Mouse (Mus musculus) intestine, postnatal 0 days (tissue): ENCODE results near the gene Gzmm. TPM values are rescaled to one million over a fixed set of nuclear protein-coding genes. Genes with fewer than 3 reads are reported as not detected.

ENCODE experiments used
- ATAC-seq: fragments of 200-750 bp; cut with Nextera tagmentation; 2 replicates; pipeline ENCODE4 v1.8.0; 2017; ENCODE audit warnings: mild to moderate bottlenecking, moderate TSS enrichment, moderate library complexity
- H3K27ac ChIP-seq: fragments of 300-500 bp; sonication (generic); 2 replicates; pipeline ENCODE4 v1.5.1; 2014; ENCODE audit warnings: mild to moderate bottlenecking, low read depth, low read length, moderate library complexity
- H3K27me3 ChIP-seq: fragments of 300-500 bp; sonication (generic); replicated peaks from 2 replicates; pipeline ENCODE4 v1.6.1; 2014; ENCODE audit warnings: low read length, mixed read lengths; ENCODE audit not compliant: control insufficient read depth, insufficient read depth
- H3K36me3 ChIP-seq: fragments of 300-500 bp; sonication (generic); 2 replicates; pipeline ENCODE4 v1.6.1; 2014; ENCODE audit warnings: mild to moderate bottlenecking, moderate library complexity; ENCODE audit not compliant: control insufficient read depth, insufficient read depth
- H3K4me1 ChIP-seq: fragments of 300-500 bp; sonication (generic); replicated peaks from 2 replicates; pipeline ENCODE4 v1.6.1; 2014; ENCODE audit warnings: antibody characterized with exemption, low read length, mixed read lengths; ENCODE audit not compliant: control insufficient read depth, insufficient read depth
- H3K4me2 ChIP-seq: fragments of 300-500 bp; sonication (generic); replicated peaks from 2 replicates; pipeline ENCODE4 v1.6.1; 2014; ENCODE audit warnings: low read depth, mild to moderate bottlenecking, moderate library complexity
- H3K4me3 ChIP-seq: fragments of 300-500 bp; sonication (generic); 2 replicates; pipeline ENCODE4 v1.5.1; 2014; ENCODE audit warnings: low read depth, low read length
- H3K9ac ChIP-seq: fragments of 300-500 bp; sonication (generic); 2 replicates; pipeline ENCODE4 v1.6.1; 2014; ENCODE audit warnings: mild to moderate bottlenecking, low read depth, low read length
- H3K9me3 ChIP-seq: fragments of 300-500 bp; sonication (generic); 2 replicates; pipeline ENCODE4 v1.6.1; 2016; ENCODE audit warnings: mixed run types; ENCODE audit not compliant: control insufficient read depth
- CTCF ChIP-seq: sonication (generic); IDR thresholded peaks from 2 replicates; pipeline ENCODE4 v1.5.1; 2016; ENCODE audit warnings: low read depth, mild to moderate bottlenecking, control low read depth, antibody characterized with exemption, moderate library complexity
- WGBS: fragments of 180-500 bp; shearing (Covaris S2); extraction: QIAGEN DNeasy Blood & Tissue Kit; methylation state at CpG from one replicate; pipeline ENCODE4 v1.1.7; 2014; 5-methylcytosine and 5-hydroxymethylcytosine counted together
- polyA plus RNA-seq: library from polyadenylated mRNA; unstranded; fragments of >200 nt; fragmentation: Nextera tagmentation; extraction: Ambion mirVana; gene quantifications from 2 replicates; pipeline ENCODE4 v1.2.1, GENCODE M21; 2015

The Gzmm gene
- polyA plus RNA-seq, 1 experiment from 2014 or later: 0.26 TPM

- Histone ChIP-seq H3K4me2 (no peak overlapping the region), H3K9ac (no peak overlapping the region), H3K4me1 (peaks cover 7% of the 10 kb centered on the region; the same call in 1 of the 2 replicates), H3K36me3 (peaks cover 5% of the 10 kb centered on the region), H3K27me3 (no peaks in the 10 kb centered on the region), H3K4me3 (no peak overlapping the region), H3K27ac (no peak overlapping the region), H3K9me3 (no peaks in the 10 kb centered on the region)
- no peak for ATAC-seq
- 89% methylated on average over 3 of the region's 3 CpGs for WGBS
- TF ChIP-seq CTCF: no peak
Measured at GRCm38 (mm10) chr10:79673054-79673453, 15.8 kb upstream of the Gzmm start.

- Histone ChIP-seq H3K9ac (no peak overlapping the region), H3K27ac (no peak overlapping the region), H3K4me2 (no peak overlapping the region), H3K4me1 (0 out of 2 replicates have a peak, but pooled peaks cover under 1% of the 10 kb centered on the region), H3K4me3 (no peak overlapping the region), H3K36me3 (peaks cover 5% of the 10 kb centered on the region), H3K9me3 (no peaks in the 10 kb centered on the region), H3K27me3 (no peaks in the 10 kb centered on the region)
- TF ChIP-seq CTCF: no peak
- ATAC-seq: no peak
- 69% methylated on average over 43 of the region's 44 CpGs for WGBS
Measured at GRCm38 (mm10) chr10:79675346-79676035, 13.3 kb upstream of the Gzmm start.

- 20% methylated on average over 11 of the region's 11 CpGs for WGBS
- 0 out of 2 replicates have a peak overlapping the region, but pooled peaks have one; percentile 23 for H3K9ac ChIP-seq
Measured at GRCm38 (mm10) chr10:79680606-79681495, 8.0 kb upstream of the Gzmm start.

GRCm38 (mm10) chr10:79681591-79682245 lies 7.1 kb upstream of the Gzmm start, which contains the start of gene Cdc34:
Gene Cdc34, plus strand, starts transcription at chr10:79682195.
- Histone ChIP-seq H3K4me1 (no peaks in the 10 kb centered on the region; the same call in 1 of the 2 replicates), H3K27ac (peak within 1 kb of the TSS; percentile 76), H3K4me2 (peak within 1 kb of the TSS; percentile 86), H3K9ac (peak within 1 kb of the TSS; percentile 82), H3K36me3 (peaks cover 25% of the 10 kb centered on the region), H3K27me3 (no peaks in the 10 kb centered on the region), H3K4me3 (peak within 1 kb of the TSS; percentile 72), H3K9me3 (no peaks in the 10 kb centered on the region)
- TF ChIP-seq CTCF: peak; percentile 63
- ATAC-seq: peak; percentile 92
- WGBS: under 1% methylated on average over 57 of the region's 84 CpGs

More at GRCm38 (mm10) chr10:79680606-79681495, 8.0 kb upstream of the Gzmm start:
- TF ChIP-seq CTCF: no peak
- Histone ChIP-seq H3K9me3 (no peaks in the 10 kb centered on the region), H3K27ac (peak overlapping the region; percentile 17), H3K27me3 (no peaks in the 10 kb centered on the region), H3K4me1 (no peaks in the 10 kb centered on the region; the same call in 1 of the 2 replicates), H3K36me3 (peaks cover 20% of the 10 kb centered on the region), H3K4me3 (peak overlapping the region; percentile 72), H3K4me2 (peak overlapping the region; percentile 60)
- ATAC-seq: peak; percentile 15; the same call in 1 of the 2 replicates

- H3K4me2 ChIP-seq: peak overlapping the region; percentile 86
- H3K4me3 ChIP-seq: peak overlapping the region; percentile 72
- H3K9ac ChIP-seq: peak overlapping the region; percentile 82
- ATAC-seq: 0 out of 2 replicates have a peak, but pooled peaks have one; percentile 2
- H3K9me3 ChIP-seq: no peaks in the 10 kb centered on the region
- peak overlapping the region; percentile 76 for H3K27ac ChIP-seq
- 0% methylated on average over 10 of the region's 10 CpGs for WGBS
- H3K4me1 ChIP-seq: no peaks in the 10 kb centered on the region; the same call in 1 of the 2 replicates
- no peak for TF ChIP-seq CTCF
- peaks cover 33% of the 10 kb centered on the region for H3K36me3 ChIP-seq
- H3K27me3 ChIP-seq: no peaks in the 10 kb centered on the region
Measured at GRCm38 (mm10) chr10:79682551-79682915, 6.3 kb upstream of the Gzmm start.
